In the genomic region with DNA sequence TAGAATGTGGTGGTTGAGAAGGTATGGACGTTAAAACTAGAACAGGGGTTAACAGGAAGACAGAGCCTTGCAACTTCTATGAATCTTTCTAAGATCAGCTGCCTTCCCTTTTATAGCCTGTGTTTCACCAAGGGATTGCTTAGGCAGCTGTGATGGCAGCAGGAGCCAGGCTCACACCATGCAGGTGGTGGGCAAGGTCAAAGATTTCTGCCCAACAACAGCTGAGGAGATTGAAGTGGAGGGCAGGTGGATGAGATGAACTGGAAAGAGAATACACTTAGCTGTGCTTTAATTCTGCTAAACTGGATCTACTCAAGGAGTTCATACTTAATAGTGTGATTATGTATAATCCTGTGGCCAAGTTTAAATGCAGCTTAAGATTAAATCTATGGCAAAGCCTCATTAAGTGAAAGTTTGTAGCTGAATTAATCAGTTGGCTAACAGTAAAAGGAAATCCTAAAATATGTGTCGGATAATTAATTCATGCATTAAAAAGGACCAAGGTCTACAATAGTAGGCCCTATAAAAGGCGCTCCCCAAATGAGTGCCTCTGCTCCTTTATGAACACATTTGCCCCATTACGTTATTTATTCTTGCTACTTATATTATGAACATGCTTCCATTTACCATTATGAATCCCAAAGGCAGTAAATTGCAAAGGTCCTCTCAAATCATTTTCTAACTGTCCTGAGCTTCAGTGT, we compare ENCODE assay signal across 16 mouse cellular contexts.
DNase-seq lines count a peak whose midpoint lies in the region; ATAC-seq and TF ChIP-seq lines count a peak whose summit lies in the region.
"Had no signal": no experiment of that assay in that cellular context is flagged by ENCODE, and none has a peak within 500 bp of the region (broad histone marks: within the 10 kb centered on the region; RNA-seq: fewer than 3 reads in every experiment).

No protein-coding gene starts in this region.

- no peak for TF ChIP-seq POLR2A in brain, embryonic 14.5 days (IDR thresholded peaks at IDR 0.05; ENCODE audit: borderline replicate concordance, extremely low read depth, insufficient read depth, insufficient read length, poor library complexity, severe bottlenecking)

- peak; percentile 25 for DNase-seq in cerebellum, adult 9-11 months
- DNase-seq in cerebellum, adult 18-20 months, result no peak
- DNase-seq in brain, embryonic 14.5 days (ENCODE audit: low read depth), result peak; percentile 87
- DNase-seq in hindbrain, postnatal 0 days (ENCODE audit: low spot score), result peak; percentile 54
- no peak for DNase-seq in thymus, postnatal 0 days (ENCODE audit: low spot score)
- DNase-seq in urinary bladder, postnatal 4 days (ENCODE audit: low spot score in 2 of 2), result no peak
- DNase-seq: gastrocnemius, postnatal 25 days; heart, postnatal 10 days; kidney, adult 9 months; kidney, postnatal 4 days; lung, embryonic 14.5 days; lung, postnatal 4 days had no signal

- no peaks in the 10 kb centered on the region for H3K27me3 ChIP-seq in hindbrain, embryonic 15.5 days
- H3K27me3 ChIP-seq in hindbrain, embryonic 12.5 days, result no peaks in the 10 kb centered on the region
- H3K27me3 ChIP-seq in hindbrain, postnatal 0 days (ENCODE audit: insufficient read depth, low read length), result no peaks in the 10 kb centered on the region

- H3K36me3 ChIP-seq in hindbrain, embryonic 15.5 days, result no peaks in the 10 kb centered on the region
- no peaks in the 10 kb centered on the region for H3K36me3 ChIP-seq in hindbrain, embryonic 12.5 days
- H3K36me3 ChIP-seq in hindbrain, postnatal 0 days (ENCODE audit: insufficient read depth, low read length), result no peaks in the 10 kb centered on the region

- no peaks in the 10 kb centered on the region for H3K4me1 ChIP-seq in hindbrain, embryonic 15.5 days (replicated peaks)
- H3K4me1 ChIP-seq in hindbrain, embryonic 12.5 days, result no peaks in the 10 kb centered on the region
- H3K4me1 ChIP-seq in hindbrain, postnatal 0 days (ENCODE audit: insufficient read depth, low read length), result 0 out of 2 replicates have a peak, but pooled peaks cover 5% of the 10 kb centered on the region

- TF ChIP-seq CTCF in brain, embryonic 14.5 days (IDR thresholded peaks at IDR 0.05; ENCODE audit: borderline replicate concordance, extremely low read depth, insufficient read depth, insufficient read length), result no peak
- no peak for TF ChIP-seq CTCF in hindbrain, postnatal 0 days (IDR thresholded peaks at IDR 0.05; ENCODE audit: low read depth)

- no peak overlapping the region for H3K4me3 ChIP-seq in hindbrain, embryonic 15.5 days
- H3K4me3 ChIP-seq in hindbrain, embryonic 12.5 days, result no peak overlapping the region
- H3K4me3 ChIP-seq in hindbrain, postnatal 0 days (ENCODE audit: low read length), result no peak overlapping the region

- ATAC-seq in hindbrain, embryonic 15.5 days (ENCODE audit: low FRiP score, low read depth), result peak; percentile 45; the same call in 1 of the 2 replicates
- no peak for ATAC-seq in hindbrain, embryonic 12.5 days (ENCODE audit: low FRiP score)
- peak; percentile 81 for ATAC-seq in hindbrain, postnatal 0 days
- ATAC-seq: inflammation-experienced regulatory T-cells, adult 6 months had no signal

- no peaks in the 10 kb centered on the region for H3K9me3 ChIP-seq in hindbrain, embryonic 15.5 days
- no peaks in the 10 kb centered on the region for H3K9me3 ChIP-seq in hindbrain, embryonic 12.5 days (replicated peaks)
- no peaks in the 10 kb centered on the region for H3K9me3 ChIP-seq in hindbrain, postnatal 0 days (ENCODE audit: low read length)

- WGBS in hindbrain, embryonic 15.5 days, result 80% methylated on average over 4 of the region's 4 CpGs
- 91% methylated on average over 4 of the region's 4 CpGs for WGBS in hindbrain, embryonic 12.5 days
- WGBS in hindbrain, postnatal 0 days, result 61% methylated on average over 4 of the region's 4 CpGs

- H3K27ac ChIP-seq in hindbrain, embryonic 15.5 days (replicated peaks), result no peak overlapping the region
- H3K27ac ChIP-seq in hindbrain, embryonic 12.5 days, result no peak overlapping the region
- H3K27ac ChIP-seq in hindbrain, postnatal 0 days, result peak overlapping the region; percentile 26; the same call in 1 of the 2 replicates

- H3K9ac ChIP-seq in hindbrain, embryonic 15.5 days, result no peak overlapping the region
- no peak overlapping the region for H3K9ac ChIP-seq in hindbrain, embryonic 12.5 days
- no peak overlapping the region for H3K9ac ChIP-seq in hindbrain, postnatal 0 days (replicated peaks; ENCODE audit: low read length)
- H3K9ac ChIP-seq: lung, embryonic 14.5 days had no signal

- H3K4me2 ChIP-seq in hindbrain, embryonic 15.5 days, result no peak overlapping the region
- no peak overlapping the region for H3K4me2 ChIP-seq in hindbrain, embryonic 12.5 days (replicated peaks)
- H3K4me2 ChIP-seq in hindbrain, postnatal 0 days (ENCODE audit: low read depth, low read length), result no peak overlapping the region
- H3K4me2 ChIP-seq: lung, embryonic 14.5 days; midbrain, embryonic 11.5 days had no signal

Comparison
In these comparisons a context has a peak if more than half of its experiments do, and no peak if none do; other contexts are left out.
1. DNase-seq: peak in cerebellum, adult 9-11 months (single experiment), brain, embryonic 14.5 days (single experiment) and hindbrain, postnatal 0 days (single experiment); none in cerebellum, adult 18-20 months (0 of 2), thymus, postnatal 0 days (single experiment) and urinary bladder, postnatal 4 days (0 of 2).